Mouse (Mus musculus): Measurements from ENCODE around the gene Zfp92.
A peak's percentile ranks its signal among the peaks of the same experiment; 100 is the strongest.

GRCm38 (mm10) chrX:73412767-73413166 lies 1.9 kb downstream of the Zfp92 start:
- peak in 1 of 2 experiments; percentile 50; a peak in 2 of 4 replicates for TF ChIP-seq CTCF (conservative IDR thresholded peaks at IDR 0.05 in 1 of 2, IDR thresholded peaks at IDR 0.05 in 1 of 2; ENCODE audit: low read depth in 2 of 2, low read length in 2 of 2)
- no peak for TF ChIP-seq TBP (conservative IDR thresholded peaks at IDR 0.05; ENCODE audit: low read depth, low read length)
- no peak for TF ChIP-seq IRF4 (IDR thresholded peaks at IDR 0.05; ENCODE audit: low read depth, low read length)
- TF ChIP-seq BHLHE40 (IDR thresholded peaks at IDR 0.05; ENCODE audit: low read depth, low read length), result no peak
- no peak for TF ChIP-seq CHD2 (IDR thresholded peaks at IDR 0.05; ENCODE audit: low read length)
- no peak for TF ChIP-seq POLR2A (IDR thresholded peaks at IDR 0.05; ENCODE audit: low read depth, low read length)
- no peak for TF ChIP-seq NRF1 (IDR thresholded peaks at IDR 0.05; ENCODE audit: low read depth, low read length)
- TF ChIP-seq MXI1 (IDR thresholded peaks at IDR 0.05; ENCODE audit: low read depth, low read length), result no peak
- no peak for TF ChIP-seq HCFC1 (IDR thresholded peaks at IDR 0.05; ENCODE audit: low read depth, low read length)
- TF ChIP-seq CHD1 (IDR thresholded peaks at IDR 0.05; ENCODE audit: low read depth, low read length), result no peak
